Mouse (Mus musculus) mature B cell (primary cell): ENCODE measurements around the gene Krt27.

ENCODE experiments used
- in situ Hi-C: fragments of 300-500 bp; cut with MboI; formaldehyde crosslinking; loops from 2 replicates; pipeline ENCODE4 v1.14.3; 2019

The Krt27 gene

GRCm38 (mm10) chr11:99333426-99333825, 17.5 kb downstream of the Krt27 start:
- in situ Hi-C loops: no loop called here

- in situ Hi-C loops: no loop called here
Measured at GRCm38 (mm10) chr11:99329655-99330054, 21.2 kb downstream of the Krt27 start.

DNA sequence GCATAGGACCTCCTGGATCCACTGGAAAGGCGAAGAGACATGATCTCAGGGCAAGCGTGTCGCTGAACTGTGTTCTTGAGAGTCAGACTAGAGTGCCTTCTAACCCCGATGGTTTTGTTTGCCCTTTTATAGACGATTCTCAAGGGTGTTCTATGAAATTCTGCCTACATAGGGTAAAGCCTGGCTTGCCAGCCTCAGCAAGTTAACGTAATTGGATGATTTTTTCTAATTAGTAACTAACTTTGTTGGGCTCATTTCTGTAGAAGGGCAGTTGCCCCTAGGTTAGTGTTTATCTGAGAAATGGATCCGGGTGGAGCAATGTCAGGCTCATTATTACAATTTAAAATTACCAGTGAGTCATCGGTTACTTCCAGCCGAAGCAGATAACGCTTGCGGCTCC, 28.1 kb downstream of the Krt27 start, which contains the start of gene Krt25:
TSS of gene Krt25 (minus strand) at position 101 of the 400 bp plus-strand sequence.
- in situ Hi-C loops: no loop called here

- in situ Hi-C loops: no loop called here
Measured at GRCm38 (mm10) chr11:99321094-99321493, 29.8 kb downstream of the Krt27 start.

DNA sequence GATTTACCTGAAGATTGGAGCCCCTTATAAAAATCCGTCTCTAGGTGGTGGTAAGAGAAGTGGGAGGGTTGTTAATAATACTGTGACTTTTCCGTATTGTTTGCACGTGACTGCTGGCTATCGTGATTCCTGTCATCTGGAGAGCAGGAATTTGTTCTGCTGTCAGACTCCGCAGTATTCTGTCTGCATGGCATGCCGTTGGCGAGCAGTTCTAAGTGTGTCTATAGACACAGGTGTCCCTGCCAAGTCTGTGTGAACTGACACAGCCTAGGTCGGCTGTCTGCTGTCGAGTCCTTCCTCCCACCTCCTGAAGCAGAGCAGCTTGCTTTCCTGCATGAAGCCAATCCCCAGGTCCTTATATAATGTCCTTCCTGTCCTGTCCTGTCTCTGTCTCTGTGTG, 31.8 kb downstream of the Krt27 start:
- in situ Hi-C loops: no loop called here

DNA sequence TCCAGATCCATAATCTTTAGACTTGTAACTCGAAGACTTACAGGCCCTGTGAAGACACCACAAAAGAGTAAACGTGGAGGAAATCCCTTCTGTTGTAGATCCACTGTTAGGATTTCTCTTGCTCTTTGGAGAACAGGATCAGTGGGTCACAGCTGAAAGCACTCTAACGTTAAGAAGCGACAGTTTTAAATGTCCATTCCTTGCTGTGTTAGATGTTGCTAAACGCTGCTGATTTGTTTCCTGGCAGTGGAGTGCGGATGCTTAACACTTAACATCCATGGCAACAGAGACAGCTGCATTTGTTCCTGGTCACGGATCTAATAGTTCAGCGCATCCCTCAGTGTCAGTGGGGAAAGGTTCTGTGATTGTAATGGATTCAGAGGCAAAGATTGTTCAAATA, 34.4 kb downstream of the Krt27 start:
- in situ Hi-C loops: no loop called here

DNA sequence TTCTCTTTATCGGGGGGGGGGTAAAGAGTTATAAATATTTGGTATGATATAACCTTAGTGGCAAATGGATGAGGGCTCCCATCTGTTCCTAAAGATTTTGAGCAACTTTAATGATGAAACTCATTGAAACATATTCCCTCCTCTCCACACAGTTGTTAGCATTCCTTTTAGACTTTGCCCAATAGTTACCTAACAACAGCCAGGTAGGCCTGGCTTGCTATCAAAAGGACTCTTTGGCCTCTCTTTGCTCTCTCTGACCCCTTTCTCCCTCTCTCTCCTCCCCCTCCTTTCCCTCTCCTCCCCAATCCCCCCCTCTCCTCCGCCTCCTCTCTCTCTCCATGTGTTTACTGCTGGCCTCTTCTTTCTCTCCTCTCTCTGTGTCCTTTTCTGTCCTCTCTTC, 36.3 kb downstream of the Krt27 start:
- in situ Hi-C loops: no loop called here

GRCm38 (mm10) chr11:99310882-99311281, 40.0 kb downstream of the Krt27 start:
- in situ Hi-C loops: no loop called here

- in situ Hi-C loops: no loop called here
Measured at GRCm38 (mm10) chr11:99307579-99307978, 43.3 kb downstream of the Krt27 start.
